Mouse (Mus musculus) cerebellum, postnatal 14 days (tissue): ENCODE data around the gene Commd8.
A peak's percentile ranks its signal among the peaks of the same experiment; 100 is the strongest.
"Not testable (repeated sequence)": the region's sequence is repeated elsewhere in the genome, so short reads cannot be mapped to it uniquely, and the experiment has no call there.

Experiments
- DNase-seq, 2 experiments: peaks; one replicate each; pipeline ENCODE4 v3.0.0; 2021; ENCODE audit warnings: mixed read lengths in 2 of 2

Commd8 gene

GRCm38 (mm10) chr5:72164386-72164785 is 3.6 kb downstream of the Commd8 start:
- no peak for DNase-seq

- DNase-seq: no peak
Observed at GRCm38 (mm10) chr5:72162855-72163254, 5.1 kb downstream of the Commd8 start.

GRCm38 (mm10) chr5:72160781-72161485 is 7.1 kb downstream of the Commd8 start:
- no peak for DNase-seq

GRCm38 (mm10) chr5:72159537-72159936 is 8.5 kb downstream of the Commd8 start:
- DNase-seq: no peak

GRCm38 (mm10) chr5:72158667-72159066 is 9.3 kb downstream of the Commd8 start:
- DNase-seq: no peak

GRCm38 (mm10) chr5:72156598-72156997 is 11.4 kb downstream of the Commd8 start:
- no peak for DNase-seq

GRCm38 (mm10) chr5:72155686-72156085 is 12.3 kb downstream of the Commd8 start:
- DNase-seq: not testable (repeated sequence)

- no peak for DNase-seq
Observed at GRCm38 (mm10) chr5:72150870-72151269, 17.1 kb downstream of the Commd8 start.

- no peak for DNase-seq
Observed at GRCm38 (mm10) chr5:72148679-72149078, 19.3 kb downstream of the Commd8 start.

- DNase-seq: peak; percentile 12 to 27
Observed at GRCm38 (mm10) chr5:72139619-72140018, 28.4 kb downstream of the Commd8 start.

- peak; percentile 61 for DNase-seq
Observed at GRCm38 (mm10) chr5:72138256-72138655, 29.7 kb downstream of the Commd8 start.

- DNase-seq: no peak
Observed at GRCm38 (mm10) chr5:72133906-72134305, 34.1 kb downstream of the Commd8 start.

GRCm38 (mm10) chr5:72126681-72127080 is 41.3 kb downstream of the Commd8 start:
- DNase-seq: no peak

- DNase-seq: no peak
Observed at GRCm38 (mm10) chr5:72122414-72123037, 45.5 kb downstream of the Commd8 start.
